Mouse (Mus musculus): ENCODE results near the gene Ppm1k. TPM values are rescaled to one million over a fixed set of nuclear protein-coding genes. Genes with fewer than 3 reads are reported as not detected.

Gene Ppm1k
- polyA plus RNA-seq, 1 experiment, result 17.2 TPM

GRCm38 (mm10) chr6:57540950-57541498 lies 5.8 kb upstream of the Ppm1k start:
- Histone ChIP-seq H3K4me1 (ENCODE audit: control insufficient read depth, insufficient read depth, insufficient read length, low read length) (no peaks in the 10 kb centered on the region), H3K27ac (replicated peaks; ENCODE audit: low read depth, low read length) (no peak overlapping the region), H3K4me3 (ENCODE audit: insufficient read depth, low read depth, low read length) (no peak overlapping the region)

GRCm38 (mm10) chr6:57537887-57538286 lies 2.6 kb upstream of the Ppm1k start:
- H3K27ac ChIP-seq (replicated peaks; ENCODE audit: low read depth, low read length), result peak overlapping the region; percentile 21
- no peak overlapping the region for H3K4me3 ChIP-seq (ENCODE audit: insufficient read depth, low read depth, low read length)
- H3K4me1 ChIP-seq (ENCODE audit: control insufficient read depth, insufficient read depth, insufficient read length, low read length), result peaks cover 5% of the 10 kb centered on the region; the same call in 1 of the 2 replicates

GRCm38 (mm10) chr6:57535971-57536669 lies 852 bp upstream of the Ppm1k start:
- peaks cover 5% of the 10 kb centered on the region; the same call in 1 of the 2 replicates for H3K4me1 ChIP-seq (ENCODE audit: control insufficient read depth, insufficient read depth, insufficient read length, low read length)
- H3K4me3 ChIP-seq (ENCODE audit: insufficient read depth, low read depth, low read length), result peak overlapping the region; percentile 66
- H3K27ac ChIP-seq (replicated peaks; ENCODE audit: low read depth, low read length), result peak overlapping the region; percentile 67

GRCm38 (mm10) chr6:57534611-57535286 lies 519 bp downstream of the Ppm1k start:
- Histone ChIP-seq H3K4me1 (ENCODE audit: control insufficient read depth, insufficient read depth, insufficient read length, low read length) (peaks cover 5% of the 10 kb centered on the region; the same call in 1 of the 2 replicates), H3K4me3 (ENCODE audit: insufficient read depth, low read depth, low read length) (peak overlapping the region; percentile 76), H3K27ac (replicated peaks; ENCODE audit: low read depth, low read length) (peak overlapping the region; percentile 18)

GRCm38 (mm10) chr6:57534231-57534610 lies 1.0 kb downstream of the Ppm1k start:
- Histone ChIP-seq H3K4me1 (ENCODE audit: control insufficient read depth, insufficient read depth, insufficient read length, low read length) (peaks cover 5% of the 10 kb centered on the region; the same call in 1 of the 2 replicates), H3K27ac (replicated peaks; ENCODE audit: low read depth, low read length) (no peak overlapping the region), H3K4me3 (ENCODE audit: insufficient read depth, low read depth, low read length) (peak overlapping the region; percentile 76)

- Histone ChIP-seq H3K4me1 (ENCODE audit: control insufficient read depth, insufficient read depth, insufficient read length, low read length) (peaks cover 5% of the 10 kb centered on the region; the same call in 1 of the 2 replicates), H3K4me3 (ENCODE audit: insufficient read depth, low read depth, low read length) (peak overlapping the region; percentile 76; the same call in 1 of the 2 replicates), H3K27ac (replicated peaks; ENCODE audit: low read depth, low read length) (no peak overlapping the region)
Observed at GRCm38 (mm10) chr6:57533410-57533809, 1.9 kb downstream of the Ppm1k start.

- Histone ChIP-seq H3K4me1 (ENCODE audit: control insufficient read depth, insufficient read depth, insufficient read length, low read length) (peaks cover 5% of the 10 kb centered on the region; the same call in 1 of the 2 replicates), H3K27ac (replicated peaks; ENCODE audit: low read depth, low read length) (no peak overlapping the region), H3K4me3 (ENCODE audit: insufficient read depth, low read depth, low read length) (no peak overlapping the region)
Observed at GRCm38 (mm10) chr6:57532022-57532421, 3.2 kb downstream of the Ppm1k start.

- peaks cover 5% of the 10 kb centered on the region; the same call in 1 of the 2 replicates for H3K4me1 ChIP-seq (ENCODE audit: control insufficient read depth, insufficient read depth, insufficient read length, low read length)
- H3K27ac ChIP-seq (replicated peaks; ENCODE audit: low read depth, low read length), result no peak overlapping the region
- H3K4me3 ChIP-seq (ENCODE audit: insufficient read depth, low read depth, low read length), result no peak overlapping the region
Observed at GRCm38 (mm10) chr6:57531441-57531840, 3.8 kb downstream of the Ppm1k start.

- Histone ChIP-seq H3K4me3 (ENCODE audit: insufficient read depth, low read depth, low read length) (no peak overlapping the region), H3K27ac (replicated peaks; ENCODE audit: low read depth, low read length) (no peak overlapping the region), H3K4me1 (ENCODE audit: control insufficient read depth, insufficient read depth, insufficient read length, low read length) (peaks cover 5% of the 10 kb centered on the region; the same call in 1 of the 2 replicates)
Observed at GRCm38 (mm10) chr6:57531011-57531410, 4.3 kb downstream of the Ppm1k start.

- Histone ChIP-seq H3K4me1 (ENCODE audit: control insufficient read depth, insufficient read depth, insufficient read length, low read length) (peaks cover 5% of the 10 kb centered on the region; the same call in 1 of the 2 replicates), H3K27ac (replicated peaks; ENCODE audit: low read depth, low read length) (no peak overlapping the region), H3K4me3 (ENCODE audit: insufficient read depth, low read depth, low read length) (no peak overlapping the region)
Observed at GRCm38 (mm10) chr6:57529336-57529845, 5.9 kb downstream of the Ppm1k start.

GRCm38 (mm10) chr6:57526933-57527332 lies 8.3 kb downstream of the Ppm1k start:
- Histone ChIP-seq H3K27ac (replicated peaks; ENCODE audit: low read depth, low read length) (no peak overlapping the region), H3K4me1 (ENCODE audit: control insufficient read depth, insufficient read depth, insufficient read length, low read length) (no peaks in the 10 kb centered on the region), H3K4me3 (ENCODE audit: insufficient read depth, low read depth, low read length) (no peak overlapping the region)

GRCm38 (mm10) chr6:57524742-57525141 lies 10.5 kb downstream of the Ppm1k start:
- no peak overlapping the region for H3K4me3 ChIP-seq (ENCODE audit: insufficient read depth, low read depth, low read length)
- H3K27ac ChIP-seq (replicated peaks; ENCODE audit: low read depth, low read length), result no peak overlapping the region
- H3K4me1 ChIP-seq (ENCODE audit: control insufficient read depth, insufficient read depth, insufficient read length, low read length), result no peaks in the 10 kb centered on the region

GRCm38 (mm10) chr6:57520749-57521652 lies 14.3 kb downstream of the Ppm1k start:
- no peaks in the 10 kb centered on the region for H3K4me1 ChIP-seq (ENCODE audit: control insufficient read depth, insufficient read depth, insufficient read length, low read length)
- no peak overlapping the region for H3K27ac ChIP-seq (replicated peaks; ENCODE audit: low read depth, low read length)
- H3K4me3 ChIP-seq (ENCODE audit: insufficient read depth, low read depth, low read length), result no peak overlapping the region

GRCm38 (mm10) chr6:57514035-57514374 lies 21.3 kb downstream of the Ppm1k start:
- Histone ChIP-seq H3K4me1 (ENCODE audit: control insufficient read depth, insufficient read depth, insufficient read length, low read length) (no peaks in the 10 kb centered on the region), H3K4me3 (ENCODE audit: insufficient read depth, low read depth, low read length) (no peak overlapping the region), H3K27ac (replicated peaks; ENCODE audit: low read depth, low read length) (no peak overlapping the region)

Data from brown adipose tissue, adult 24 weeks (tissue).